Mouse (Mus musculus): ENCODE data around the gene Syt6. TPM values are rescaled to one million over a fixed set of nuclear protein-coding genes. Genes with fewer than 3 reads are reported as not detected.

Syt6 gene
- 0.34 and 0.51 TPM in 2 replicates for polyA plus RNA-seq (2016; fragmentation: Nextera tagmentation; extraction: Ambion mirVana)

- no peak for DNase-seq (ENCODE audit: low spot score)
- Histone ChIP-seq H3K4me1 (peaks cover 31% of the 10 kb centered on the region), H3K36me3 (no peaks in the 10 kb centered on the region), H3K4me3 (peak within 1 kb of the TSS; percentile 72), H3K9me3 (no peaks in the 10 kb centered on the region), H3K27ac (peak within 1 kb of the TSS; percentile 62), H3K27me3 (ENCODE audit: insufficient read depth, poor library complexity, severe bottlenecking) (peaks cover 87% of the 10 kb centered on the region)
- WGBS = 1% methylated on average over 44 of the region's 44 CpGs
Measured at GRCm38 (mm10) chr3:103575156-103575892, at the start of gene Syt6. TSS of gene Syt6 (plus strand) at chr3:103575231.

DNA sequence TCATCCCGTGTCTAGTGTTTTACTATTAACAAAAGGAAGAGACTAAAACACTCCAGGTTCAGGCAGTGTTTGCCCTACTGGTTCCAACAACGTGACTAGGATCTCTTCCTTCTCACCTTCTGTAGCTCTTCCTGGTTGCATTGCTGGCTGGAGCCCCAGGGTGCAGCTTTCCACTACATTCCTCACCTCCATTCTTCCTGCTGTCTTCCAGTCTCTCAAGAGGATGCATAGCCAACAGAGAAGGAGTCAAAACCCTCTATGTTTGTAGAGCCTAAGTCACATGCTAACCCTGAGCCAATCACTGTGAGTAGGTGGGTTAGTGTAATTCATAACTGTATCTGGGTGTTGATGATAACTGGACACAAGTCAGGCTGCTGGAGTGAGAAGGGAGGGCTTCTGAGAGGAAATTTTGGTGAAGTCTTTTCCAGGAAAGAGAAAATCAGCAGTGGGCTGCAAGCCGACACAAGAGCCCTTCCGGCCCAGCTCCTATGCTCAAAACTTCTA lies 48.8 kb upstream of the Syt6 start:
- WGBS = 70% methylated on average over 4 of the region's 4 CpGs

DNA sequence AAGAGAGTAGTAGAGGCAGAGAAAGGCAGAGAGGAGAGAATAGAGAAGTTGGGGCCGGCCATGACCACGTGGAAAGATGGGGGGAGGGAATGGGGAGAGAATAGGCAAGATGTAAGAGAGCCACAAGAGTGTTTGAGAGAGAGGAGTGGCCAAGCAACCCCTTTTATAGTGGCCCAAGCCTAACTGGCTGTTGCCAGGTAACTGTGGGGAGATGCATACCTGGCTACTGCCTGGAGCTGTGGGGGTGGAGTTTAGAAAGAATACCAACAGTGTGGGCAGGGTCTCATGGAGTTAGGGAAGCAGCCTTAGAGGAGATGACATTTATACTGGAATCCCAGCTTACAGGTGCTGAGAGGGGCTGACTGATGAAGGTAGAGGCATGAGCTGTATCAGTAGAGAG lies 48.2 kb upstream of the Syt6 start:
- no peak overlapping the region for H3K27ac ChIP-seq
- no peaks in the 10 kb centered on the region for H3K36me3 ChIP-seq
- H3K4me3 ChIP-seq = no peak overlapping the region
- H3K9me3 ChIP-seq = no peaks in the 10 kb centered on the region
- 27% methylated on average over 2 of the region's 2 CpGs for WGBS
- peaks cover 3% of the 10 kb centered on the region; the same call in 1 of the 2 replicates for H3K27me3 ChIP-seq (ENCODE audit: insufficient read depth, poor library complexity, severe bottlenecking)
- peaks cover 9% of the 10 kb centered on the region for H3K4me1 ChIP-seq
- no peak for DNase-seq (ENCODE audit: low spot score)

More for the DNA sequence above, 48.8 kb upstream of the Syt6 start:
- Histone ChIP-seq H3K27ac (no peak overlapping the region), H3K4me3 (no peak overlapping the region), H3K9me3 (no peaks in the 10 kb centered on the region), H3K4me1 (peaks cover 6% of the 10 kb centered on the region; the same call in 1 of the 2 replicates), H3K36me3 (no peaks in the 10 kb centered on the region), H3K27me3 (ENCODE audit: insufficient read depth, poor library complexity, severe bottlenecking) (peaks cover 3% of the 10 kb centered on the region; the same call in 1 of the 2 replicates)
- no peak for DNase-seq (ENCODE audit: low spot score)

- WGBS = 90% methylated on average over 9 of the region's 9 CpGs
- peaks cover 21% of the 10 kb centered on the region for H3K4me1 ChIP-seq
Measured at GRCm38 (mm10) chr3:103534036-103534435, 41.0 kb upstream of the Syt6 start.

DNA sequence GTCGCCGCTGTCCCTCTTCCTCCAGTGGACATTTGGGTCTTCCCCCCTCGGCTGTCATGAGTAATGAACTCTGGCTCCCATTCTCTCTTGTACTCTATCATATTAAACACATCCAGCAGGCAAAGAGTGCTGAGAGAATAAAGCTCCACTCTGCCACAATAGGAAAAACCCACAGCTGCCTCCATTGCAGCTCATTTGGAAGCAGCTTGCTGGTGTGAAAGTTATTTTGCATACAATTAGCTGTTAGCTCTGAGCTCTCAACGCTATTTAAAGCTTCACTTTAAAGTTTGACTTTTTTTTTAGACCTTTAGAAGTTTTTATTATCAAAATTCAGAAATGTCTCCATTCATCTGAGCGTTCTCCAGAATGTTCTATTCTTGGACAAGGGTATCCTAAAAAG lies 39.8 kb upstream of the Syt6 start:
- DNase-seq (ENCODE audit: low spot score) = no peak
- Histone ChIP-seq H3K27me3 (ENCODE audit: insufficient read depth, poor library complexity, severe bottlenecking) (no peaks in the 10 kb centered on the region), H3K36me3 (no peaks in the 10 kb centered on the region), H3K9me3 (no peaks in the 10 kb centered on the region), H3K4me1 (peaks cover 21% of the 10 kb centered on the region), H3K27ac (no peak overlapping the region), H3K4me3 (no peak overlapping the region)
- 62% methylated on average over 5 of the region's 5 CpGs for WGBS

More at GRCm38 (mm10) chr3:103534036-103534435, 41.0 kb upstream of the Syt6 start:
- H3K36me3 ChIP-seq = no peaks in the 10 kb centered on the region
- no peak overlapping the region for H3K27ac ChIP-seq
- H3K27me3 ChIP-seq (ENCODE audit: insufficient read depth, poor library complexity, severe bottlenecking) = no peaks in the 10 kb centered on the region
- H3K9me3 ChIP-seq = no peaks in the 10 kb centered on the region
- no peak for DNase-seq (ENCODE audit: low spot score)
- H3K4me3 ChIP-seq = no peak overlapping the region

- no peak overlapping the region for H3K27ac ChIP-seq
- H3K27me3 ChIP-seq (ENCODE audit: insufficient read depth, poor library complexity, severe bottlenecking) = no peaks in the 10 kb centered on the region
- DNase-seq (ENCODE audit: low spot score) = no peak
- H3K4me3 ChIP-seq = no peak overlapping the region
- H3K9me3 ChIP-seq = no peaks in the 10 kb centered on the region
- H3K36me3 ChIP-seq = no peaks in the 10 kb centered on the region
- 66% methylated on average over 7 of the region's 7 CpGs for WGBS
- peaks cover 10% of the 10 kb centered on the region; the same call in 1 of the 2 replicates for H3K4me1 ChIP-seq
Measured at GRCm38 (mm10) chr3:103539148-103539547, 35.9 kb upstream of the Syt6 start.

DNA sequence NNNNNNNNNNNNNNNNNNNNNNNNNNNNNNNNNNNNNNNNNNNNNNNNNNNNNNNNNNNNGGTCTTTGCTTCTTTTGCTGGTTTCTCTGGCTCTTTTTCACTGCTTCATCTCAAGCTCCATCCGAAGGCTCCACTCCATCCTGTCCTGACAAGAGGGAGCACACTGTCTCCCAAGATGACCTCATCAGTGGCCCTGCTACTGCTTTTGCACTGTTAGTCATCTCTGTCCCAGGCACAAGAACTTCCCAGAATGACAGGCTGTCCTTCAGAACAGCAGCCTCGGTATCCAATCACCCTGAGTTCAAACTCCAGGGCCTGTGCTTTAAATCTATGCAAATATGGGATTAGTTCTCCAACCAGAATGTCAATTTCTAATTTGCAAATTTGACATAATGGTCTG lies 28.9 kb upstream of the Syt6 start:
- Histone ChIP-seq H3K27ac (no peak overlapping the region), H3K36me3 (no peaks in the 10 kb centered on the region), H3K27me3 (ENCODE audit: insufficient read depth, poor library complexity, severe bottlenecking) (no peaks in the 10 kb centered on the region), H3K9me3 (no peaks in the 10 kb centered on the region), H3K4me1 (peaks cover 14% of the 10 kb centered on the region; the same call in 1 of the 2 replicates), H3K4me3 (no peak overlapping the region)
- DNase-seq (ENCODE audit: low spot score) = no peak
- 39% methylated on average over 2 of the region's 2 CpGs for WGBS

DNA sequence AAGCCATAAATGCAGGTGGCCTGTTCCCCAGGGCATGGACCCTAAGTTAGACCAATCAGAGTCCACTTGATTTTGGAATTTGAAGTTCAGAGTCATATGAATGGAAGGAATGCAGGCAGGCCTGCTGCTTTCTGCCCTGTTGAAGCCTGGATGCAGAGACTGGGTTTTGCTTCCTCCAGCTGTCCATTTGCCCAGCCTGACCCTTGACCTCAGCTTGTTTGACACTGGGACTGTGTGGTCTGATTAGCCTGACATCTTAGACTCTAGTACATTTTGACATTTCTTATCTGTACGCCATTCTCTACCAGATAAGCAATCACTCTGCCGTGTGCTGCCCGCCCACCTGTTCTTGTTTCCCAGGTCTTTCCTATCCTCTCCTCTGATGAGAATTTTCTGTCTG lies 28.4 kb upstream of the Syt6 start:
- Histone ChIP-seq H3K27me3 (ENCODE audit: insufficient read depth, poor library complexity, severe bottlenecking) (no peaks in the 10 kb centered on the region), H3K4me3 (no peak overlapping the region), H3K9me3 (no peaks in the 10 kb centered on the region), H3K36me3 (no peaks in the 10 kb centered on the region), H3K4me1 (peaks cover 14% of the 10 kb centered on the region; the same call in 1 of the 2 replicates), H3K27ac (no peak overlapping the region)
- DNase-seq (ENCODE audit: low spot score) = no peak
- WGBS = 29% methylated on average over 3 of the region's 3 CpGs

DNA sequence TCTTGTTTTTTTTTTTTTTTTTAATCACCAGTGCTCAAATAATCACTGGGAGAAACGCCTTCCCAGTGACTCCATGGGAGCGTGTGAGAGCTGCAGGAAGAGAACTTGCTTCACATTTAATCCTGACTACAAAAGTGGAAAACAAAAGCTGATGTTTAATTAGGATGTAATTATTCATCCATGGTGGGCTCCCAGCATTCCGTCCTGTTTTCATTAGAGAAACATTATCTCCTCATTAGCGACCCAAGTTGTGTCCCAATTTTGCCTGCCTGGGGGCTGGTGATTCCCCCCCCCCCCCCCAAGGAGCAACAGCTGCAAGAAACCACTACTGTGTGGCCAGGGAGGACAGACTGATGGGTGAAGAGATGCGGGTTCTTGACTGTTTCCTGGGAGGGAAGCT lies 24.8 kb upstream of the Syt6 start:
- no peaks in the 10 kb centered on the region for H3K27me3 ChIP-seq (ENCODE audit: insufficient read depth, poor library complexity, severe bottlenecking)
- no peak overlapping the region for H3K27ac ChIP-seq
- WGBS = 51% methylated on average over 5 of the region's 5 CpGs
- H3K36me3 ChIP-seq = no peaks in the 10 kb centered on the region
- no peak overlapping the region for H3K4me3 ChIP-seq
- no peaks in the 10 kb centered on the region for H3K9me3 ChIP-seq
- DNase-seq (ENCODE audit: low spot score) = no peak
- H3K4me1 ChIP-seq = peaks cover 14% of the 10 kb centered on the region; the same call in 1 of the 2 replicates

DNA sequence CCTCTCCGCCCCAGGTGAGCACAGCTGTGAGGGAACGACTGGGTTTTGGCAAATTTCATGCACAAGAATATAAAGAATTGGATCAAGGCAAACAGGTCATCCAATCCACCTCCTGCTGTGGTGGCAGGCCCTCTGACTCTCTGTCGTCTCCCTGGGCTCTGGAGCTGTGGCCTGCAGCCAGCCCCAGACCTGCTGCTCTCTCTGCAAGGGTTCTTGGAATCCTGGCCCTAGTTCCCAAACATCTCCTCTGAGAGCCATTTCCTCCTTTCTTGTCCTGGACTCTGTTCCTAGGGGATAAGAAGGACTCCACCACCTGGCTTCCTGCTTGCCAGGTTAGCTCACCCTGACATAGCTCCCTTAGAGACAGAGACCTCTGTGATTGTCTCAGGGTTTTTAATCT lies 7.8 kb upstream of the Syt6 start:
- H3K4me3 ChIP-seq = no peak overlapping the region
- DNase-seq (ENCODE audit: low spot score) = no peak
- H3K4me1 ChIP-seq = peaks cover 13% of the 10 kb centered on the region
- H3K27ac ChIP-seq = no peak overlapping the region
- no peaks in the 10 kb centered on the region for H3K36me3 ChIP-seq
- WGBS = 57% methylated on average over 3 of the region's 3 CpGs
- H3K27me3 ChIP-seq (ENCODE audit: insufficient read depth, poor library complexity, severe bottlenecking) = peaks cover 20% of the 10 kb centered on the region
- H3K9me3 ChIP-seq = no peaks in the 10 kb centered on the region

- Histone ChIP-seq H3K27me3 (ENCODE audit: insufficient read depth, poor library complexity, severe bottlenecking) (peaks cover 68% of the 10 kb centered on the region), H3K4me1 (peaks cover 37% of the 10 kb centered on the region), H3K4me3 (no peak overlapping the region), H3K9me3 (no peaks in the 10 kb centered on the region), H3K36me3 (no peaks in the 10 kb centered on the region), H3K27ac (no peak overlapping the region)
- no peak for DNase-seq (ENCODE audit: low spot score)
- WGBS = 66% methylated on average over 4 of the region's 4 CpGs
Measured at GRCm38 (mm10) chr3:103572526-103572925, 2.5 kb upstream of the Syt6 start.

DNA sequence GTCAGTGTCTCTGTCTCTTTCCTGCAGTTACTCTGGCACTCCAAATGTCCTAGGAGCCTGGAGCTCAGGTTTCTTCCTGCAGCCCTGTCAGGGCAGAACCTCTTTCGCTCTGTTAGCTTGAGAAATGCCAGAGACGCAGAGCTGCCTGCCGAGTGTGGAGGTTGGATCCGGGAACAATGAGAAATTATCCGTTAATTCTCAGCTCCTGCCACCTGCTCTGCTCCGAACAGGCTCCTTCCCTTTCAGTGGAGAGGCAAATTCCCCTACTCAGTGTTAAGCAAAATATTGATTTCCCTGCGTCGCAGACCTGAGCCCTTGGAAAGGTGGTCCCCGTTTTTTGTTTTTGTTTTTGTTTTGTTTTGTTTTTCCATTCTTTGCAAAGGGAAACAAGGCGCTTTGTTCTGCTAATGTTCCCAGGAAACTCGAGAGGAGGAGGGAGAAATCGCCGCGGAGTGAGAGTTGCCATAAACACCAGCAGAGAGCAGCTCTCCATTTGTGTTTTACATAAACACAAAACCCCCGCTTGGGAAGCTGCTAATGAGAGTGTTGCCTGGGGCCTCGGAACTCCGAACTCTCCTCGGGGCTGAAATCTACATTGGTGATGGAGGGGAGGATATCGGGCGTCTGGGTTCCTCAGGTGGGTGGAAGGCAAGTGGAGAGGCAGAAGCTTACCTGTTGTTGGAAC lies 1.8 kb upstream of the Syt6 start:
- Histone ChIP-seq H3K27me3 (ENCODE audit: insufficient read depth, poor library complexity, severe bottlenecking) (peaks cover 75% of the 10 kb centered on the region), H3K4me1 (peaks cover 31% of the 10 kb centered on the region), H3K36me3 (no peaks in the 10 kb centered on the region), H3K27ac (no peak overlapping the region), H3K4me3 (peak overlapping the region; percentile 16; the same call in 1 of the 2 replicates), H3K9me3 (no peaks in the 10 kb centered on the region)
- no peak for DNase-seq (ENCODE audit: low spot score)
- 2% methylated on average over 20 of the region's 20 CpGs for WGBS

GRCm38 (mm10) chr3:103573791-103574166 lies 1.3 kb upstream of the Syt6 start:
- Histone ChIP-seq H3K4me1 (peaks cover 31% of the 10 kb centered on the region), H3K27me3 (ENCODE audit: insufficient read depth, poor library complexity, severe bottlenecking) (peaks cover 81% of the 10 kb centered on the region), H3K27ac (no peak overlapping the region), H3K4me3 (peak overlapping the region; percentile 16; the same call in 1 of the 2 replicates), H3K9me3 (no peaks in the 10 kb centered on the region), H3K36me3 (no peaks in the 10 kb centered on the region)
- DNase-seq (ENCODE audit: low spot score) = peak; percentile 92
- WGBS = under 1% methylated on average over 14 of the region's 14 CpGs
